Mouse (Mus musculus) embryonic facial prominence, embryonic 15.5 days (tissue): ENCODE measurements around the gene Actl11. TPM values are rescaled to one million over a fixed set of nuclear protein-coding genes. Genes with fewer than 3 reads are reported as not detected.
A peak's percentile ranks its signal among the peaks of the same experiment; 100 is the strongest.

Experiments
- ATAC-seq: fragments of 200-750 bp; cut with Nextera tagmentation; 2 replicates; pipeline ENCODE4 v1.8.0; 2017; ENCODE audit warnings: low read depth, moderate TSS enrichment; ENCODE audit not compliant: insufficient number of reproducible peaks, low FRiP score, low TSS enrichment
- H3K27ac ChIP-seq: fragments of 300-500 bp; sonication (generic); replicated peaks from 2 replicates; pipeline ENCODE4 v1.5.1; 2015; ENCODE audit warnings: mild to moderate bottlenecking, inconsistent platforms
- H3K27me3 ChIP-seq: fragments of 300-500 bp; sonication (generic); 2 replicates; pipeline ENCODE4 v1.6.1; 2015; ENCODE audit warnings: inconsistent platforms
- H3K36me3 ChIP-seq: fragments of 300-500 bp; sonication (generic); 2 replicates; pipeline ENCODE4 v1.6.1; 2015; ENCODE audit warnings: mild to moderate bottlenecking, inconsistent platforms
- H3K4me1 ChIP-seq: fragments of 300-500 bp; sonication (generic); 2 replicates; pipeline ENCODE4 v1.6.1; 2015; ENCODE audit warnings: inconsistent platforms
- H3K4me2 ChIP-seq: fragments of 300-500 bp; sonication (generic); replicated peaks from 2 replicates; pipeline ENCODE4 v1.6.1; 2015; ENCODE audit warnings: mild to moderate bottlenecking, inconsistent platforms
- H3K4me3 ChIP-seq: fragments of 300-500 bp; sonication (generic); replicated peaks from 2 replicates; pipeline ENCODE4 v1.5.1; 2015; ENCODE audit warnings: mild to moderate bottlenecking, inconsistent platforms
- H3K9ac ChIP-seq: fragments of 300-500 bp; sonication (generic); 2 replicates; pipeline ENCODE4 v1.6.1; 2015; ENCODE audit warnings: inconsistent platforms
- H3K9me3 ChIP-seq: fragments of 300-500 bp; sonication (generic); replicated peaks from 2 replicates; pipeline ENCODE4 v1.6.1; 2016; ENCODE audit warnings: inconsistent platforms
- WGBS: fragments of 180-500 bp; shearing (Covaris S2); methylation state at CpG from one replicate; pipeline ENCODE4 v1.1.7; 2015; 5-methylcytosine and 5-hydroxymethylcytosine counted together
- polyA plus RNA-seq: library from polyadenylated mRNA; unstranded; fragments of >200 nt; fragmentation: Nextera tagmentation; extraction: Ambion mirVana; gene quantifications from 2 replicates; pipeline ENCODE4 v1.2.1, GENCODE M21; 2015

Actl11 gene
- polyA plus RNA-seq, 1 experiment from 2014 or later: not detected

DNA sequence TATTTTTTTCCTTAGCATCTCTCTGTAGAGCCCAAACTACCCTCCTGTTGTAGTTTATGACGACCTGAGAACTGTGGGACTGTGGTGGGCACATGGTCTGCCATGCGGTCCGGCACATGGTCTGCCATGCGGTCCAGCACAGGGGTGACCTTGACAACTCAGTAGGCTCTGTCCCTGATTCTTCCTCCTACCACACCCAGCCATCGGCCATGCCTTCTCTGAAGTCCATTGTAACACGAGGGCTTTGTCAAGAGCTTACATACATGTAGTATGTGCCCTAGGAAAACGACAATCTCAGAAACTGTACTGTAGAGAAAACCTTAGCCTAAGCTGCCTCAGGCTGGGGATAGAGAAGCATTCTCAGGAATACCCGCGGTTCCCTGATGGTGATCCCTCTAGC lies 36.4 kb downstream of the Actl11 start:
- Histone ChIP-seq H3K9me3 (no peaks in the 10 kb centered on the region), H3K9ac (no peak overlapping the region), H3K4me3 (no peak overlapping the region), H3K4me1 (no peaks in the 10 kb centered on the region), H3K27me3 (no peaks in the 10 kb centered on the region), H3K4me2 (no peak overlapping the region), H3K27ac (no peak overlapping the region), H3K36me3 (peaks cover 55% of the 10 kb centered on the region; the same call in 1 of the 2 replicates)
- ATAC-seq: no peak
- 92% methylated on average over 9 of the region's 9 CpGs for WGBS

DNA sequence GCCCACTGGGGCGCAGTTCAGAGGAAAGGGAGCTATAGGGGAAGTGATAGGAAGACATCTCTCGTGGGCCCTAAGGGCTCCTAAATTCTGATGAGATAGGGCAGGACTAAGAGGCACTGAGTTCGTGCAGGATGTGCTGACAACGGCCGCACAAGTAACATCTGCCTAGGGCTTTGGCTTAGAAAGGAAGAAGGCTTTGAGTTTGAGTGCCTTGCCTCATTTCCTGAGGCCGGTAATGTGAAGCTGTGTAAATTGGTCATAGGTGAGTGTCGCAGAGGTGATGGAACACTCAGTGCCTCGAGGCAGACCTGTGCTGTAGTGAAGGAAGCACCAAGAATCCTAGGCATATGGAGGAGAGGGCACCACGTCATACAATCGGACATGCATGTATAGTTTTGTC lies 38.4 kb downstream of the Actl11 start:
- Histone ChIP-seq H3K4me3 (no peak overlapping the region), H3K36me3 (peaks cover 46% of the 10 kb centered on the region; the same call in 1 of the 2 replicates), H3K9ac (no peak overlapping the region), H3K27me3 (no peaks in the 10 kb centered on the region), H3K9me3 (no peaks in the 10 kb centered on the region), H3K4me2 (no peak overlapping the region), H3K27ac (no peak overlapping the region), H3K4me1 (no peaks in the 10 kb centered on the region)
- WGBS: 85% methylated on average over 10 of the region's 10 CpGs
- no peak for ATAC-seq

DNA sequence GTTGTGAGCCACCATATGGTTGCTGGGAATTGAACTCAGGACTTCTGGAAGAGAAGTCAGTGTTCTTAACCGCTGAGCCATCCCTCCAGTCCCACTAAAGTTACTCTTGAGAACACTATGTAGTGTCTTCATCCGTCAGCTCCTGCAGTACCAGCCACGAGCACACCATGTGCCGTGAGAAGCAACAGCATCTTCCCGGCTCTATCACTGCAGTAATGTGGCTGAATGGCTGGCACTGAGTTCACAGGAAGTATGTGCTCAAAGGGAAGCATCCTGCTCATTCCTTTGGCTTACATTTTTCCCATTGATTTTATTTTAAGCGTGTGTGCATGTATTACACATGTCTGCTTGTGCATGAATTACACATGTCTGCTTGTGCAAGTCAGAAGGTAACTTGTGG lies 39.2 kb downstream of the Actl11 start:
- no peaks in the 10 kb centered on the region for H3K27me3 ChIP-seq
- H3K4me3 ChIP-seq: no peak overlapping the region
- H3K36me3 ChIP-seq: peaks cover 40% of the 10 kb centered on the region; the same call in 1 of the 2 replicates
- no peak for ATAC-seq
- no peaks in the 10 kb centered on the region for H3K4me1 ChIP-seq
- 74% methylated on average over 6 of the region's 6 CpGs for WGBS
- no peak overlapping the region for H3K4me2 ChIP-seq
- H3K9me3 ChIP-seq: no peaks in the 10 kb centered on the region
- no peak overlapping the region for H3K9ac ChIP-seq
- no peak overlapping the region for H3K27ac ChIP-seq

DNA sequence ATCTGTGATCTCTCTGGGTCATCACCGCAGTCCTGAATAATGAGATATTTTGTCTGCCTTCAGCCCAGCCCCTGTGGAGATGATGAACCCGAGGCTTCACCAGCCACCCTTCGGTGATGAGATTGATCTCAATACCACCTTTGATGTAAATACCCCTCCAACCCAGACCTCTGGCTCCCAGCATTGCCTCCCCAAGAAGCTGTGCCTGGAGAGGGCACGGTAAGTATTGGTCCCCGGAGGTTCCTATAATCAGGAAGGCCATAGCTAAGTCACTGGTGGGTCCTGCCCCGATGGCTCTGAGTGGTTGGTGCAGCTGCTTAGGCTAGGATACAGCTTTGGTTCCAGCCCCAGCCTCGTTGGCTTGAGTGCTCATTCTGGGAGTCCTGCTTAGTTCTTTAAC lies 40.3 kb downstream of the Actl11 start:
- Histone ChIP-seq H3K4me3 (no peak overlapping the region), H3K27ac (no peak overlapping the region), H3K4me1 (no peaks in the 10 kb centered on the region), H3K27me3 (no peaks in the 10 kb centered on the region), H3K9me3 (no peaks in the 10 kb centered on the region), H3K4me2 (no peak overlapping the region), H3K9ac (no peak overlapping the region), H3K36me3 (peaks cover 33% of the 10 kb centered on the region; the same call in 1 of the 2 replicates)
- no peak for ATAC-seq
- WGBS: 91% methylated on average over 7 of the region's 7 CpGs

DNA sequence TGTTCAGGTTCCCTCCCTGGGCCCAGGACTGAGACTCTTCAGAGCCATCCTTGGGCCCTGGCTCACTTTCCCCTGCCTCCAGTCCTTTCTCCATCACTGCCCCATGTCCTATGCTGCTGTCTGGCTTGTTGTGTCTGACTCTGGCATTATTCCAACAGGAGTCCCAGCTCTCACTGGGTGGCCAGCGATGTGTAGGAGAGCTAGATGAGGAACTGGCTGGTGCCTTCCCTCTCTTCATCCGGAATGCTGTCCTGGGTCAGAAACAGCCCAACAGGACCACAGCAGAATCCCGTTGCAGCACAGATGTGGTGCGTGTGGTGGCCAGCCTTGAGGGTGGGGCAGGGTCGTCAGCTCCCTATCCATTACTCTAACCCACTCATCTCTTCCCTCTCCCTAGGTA lies 42.0 kb downstream of the Actl11 start:
- peaks cover 22% of the 10 kb centered on the region; the same call in 1 of the 2 replicates for H3K36me3 ChIP-seq
- whole genome bisulfite sequencing: 85% methylated on average over 5 of the region's 5 CpGs

DNA sequence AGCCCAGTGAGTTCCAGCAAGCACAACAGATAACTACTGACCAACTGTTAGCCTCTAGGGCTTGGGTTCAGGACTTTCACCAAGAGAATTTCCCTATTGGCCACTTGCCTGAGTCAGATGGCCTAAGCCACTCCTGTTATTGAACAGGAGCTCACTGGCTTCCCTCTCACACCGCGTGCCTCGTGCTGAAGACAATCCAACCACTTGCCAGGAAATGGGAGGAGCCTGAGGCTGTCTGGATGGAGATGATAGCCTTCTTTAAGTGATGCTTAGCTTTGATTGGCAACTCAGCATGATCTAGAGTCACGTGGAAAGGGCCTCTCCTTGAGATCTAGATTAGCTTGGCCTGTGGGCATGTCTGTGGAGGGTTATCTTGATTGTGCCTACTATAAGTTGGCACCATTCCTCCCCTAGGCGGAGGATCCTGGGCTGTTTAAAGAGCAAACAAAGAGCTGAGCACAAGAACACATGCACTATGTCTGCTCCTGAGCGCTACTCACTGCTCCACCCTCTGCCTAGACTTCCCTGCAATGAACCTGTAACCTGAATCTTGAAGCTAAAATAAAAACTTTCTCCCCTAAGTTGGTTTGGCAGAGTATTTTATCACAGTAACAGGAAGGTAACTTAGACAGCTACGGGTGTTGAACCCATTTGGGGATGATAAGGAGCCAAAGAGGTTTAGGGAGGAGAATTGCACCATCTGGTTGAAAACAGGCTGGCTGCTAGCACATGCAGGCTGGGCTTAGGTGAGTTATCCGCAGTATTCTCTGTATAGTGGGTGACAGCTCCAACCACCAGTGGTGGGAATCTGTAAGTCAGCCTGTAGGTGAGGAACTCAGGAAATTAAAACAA lies 43.6 kb downstream of the Actl11 start:
- no peaks in the 10 kb centered on the region for H3K9me3 ChIP-seq
- H3K27ac ChIP-seq: no peak overlapping the region
- H3K36me3 ChIP-seq: peaks cover 22% of the 10 kb centered on the region; the same call in 1 of the 2 replicates
- H3K9ac ChIP-seq: no peak overlapping the region
- no peak overlapping the region for H3K4me3 ChIP-seq
- no peaks in the 10 kb centered on the region for H3K27me3 ChIP-seq
- H3K4me2 ChIP-seq: no peak overlapping the region
- H3K4me1 ChIP-seq: peaks cover 7% of the 10 kb centered on the region; the same call in 1 of the 2 replicates
- WGBS: 71% methylated on average over 8 of the region's 8 CpGs
- no peak for ATAC-seq

More for the DNA sequence above, 42.0 kb downstream of the Actl11 start:
- no peaks in the 10 kb centered on the region for H3K9me3 ChIP-seq
- H3K4me2 ChIP-seq: no peak overlapping the region
- no peak overlapping the region for H3K9ac ChIP-seq
- H3K27ac ChIP-seq: no peak overlapping the region
- H3K27me3 ChIP-seq: no peaks in the 10 kb centered on the region
- no peak overlapping the region for H3K4me3 ChIP-seq
- peaks cover 2% of the 10 kb centered on the region; the same call in 1 of the 2 replicates for H3K4me1 ChIP-seq
- ATAC-seq: no peak

DNA sequence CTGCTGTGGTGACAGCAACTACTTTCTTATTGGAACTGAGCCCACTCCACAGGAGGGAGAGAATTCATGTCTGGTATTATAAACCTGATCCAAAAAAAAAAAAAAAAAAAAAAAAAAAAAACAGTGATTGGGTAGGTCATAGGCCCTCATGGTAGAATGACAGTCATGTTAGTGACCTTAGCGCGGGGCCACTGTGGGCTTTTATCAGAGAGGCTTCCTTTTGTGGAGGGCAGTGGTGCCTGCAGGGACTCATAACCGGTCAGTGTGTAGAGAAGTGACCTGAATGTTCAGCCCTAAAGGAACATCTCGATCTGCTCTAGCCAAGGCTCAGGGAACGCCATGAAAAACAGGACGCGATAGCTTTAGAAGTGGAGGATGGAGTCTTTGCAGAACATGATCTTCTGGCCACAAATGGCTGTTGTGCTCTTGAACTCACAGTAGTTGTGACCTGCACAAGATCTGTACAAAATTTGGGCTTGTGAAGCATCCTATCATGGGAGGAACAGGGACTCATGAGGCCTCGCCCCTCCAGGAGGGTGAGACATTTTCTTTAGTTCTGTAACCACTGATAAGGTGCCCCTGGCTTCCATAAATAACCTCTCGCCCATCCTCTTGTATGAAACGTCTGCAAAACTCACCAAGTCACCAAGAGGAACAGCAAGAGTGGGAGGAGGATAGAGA lies 46.4 kb downstream of the Actl11 start:
- Histone ChIP-seq H3K4me3 (no peak overlapping the region), H3K4me1 (peaks cover 7% of the 10 kb centered on the region; the same call in 1 of the 2 replicates), H3K27ac (peak overlapping the region; percentile 28; the same call in 1 of the 2 replicates), H3K4me2 (no peak overlapping the region), H3K9ac (no peak overlapping the region), H3K36me3 (peaks cover 12% of the 10 kb centered on the region; the same call in 1 of the 2 replicates), H3K27me3 (no peaks in the 10 kb centered on the region), H3K9me3 (no peaks in the 10 kb centered on the region)
- WGBS: 79% methylated on average over 10 of the region's 10 CpGs
- ATAC-seq: no peak

DNA sequence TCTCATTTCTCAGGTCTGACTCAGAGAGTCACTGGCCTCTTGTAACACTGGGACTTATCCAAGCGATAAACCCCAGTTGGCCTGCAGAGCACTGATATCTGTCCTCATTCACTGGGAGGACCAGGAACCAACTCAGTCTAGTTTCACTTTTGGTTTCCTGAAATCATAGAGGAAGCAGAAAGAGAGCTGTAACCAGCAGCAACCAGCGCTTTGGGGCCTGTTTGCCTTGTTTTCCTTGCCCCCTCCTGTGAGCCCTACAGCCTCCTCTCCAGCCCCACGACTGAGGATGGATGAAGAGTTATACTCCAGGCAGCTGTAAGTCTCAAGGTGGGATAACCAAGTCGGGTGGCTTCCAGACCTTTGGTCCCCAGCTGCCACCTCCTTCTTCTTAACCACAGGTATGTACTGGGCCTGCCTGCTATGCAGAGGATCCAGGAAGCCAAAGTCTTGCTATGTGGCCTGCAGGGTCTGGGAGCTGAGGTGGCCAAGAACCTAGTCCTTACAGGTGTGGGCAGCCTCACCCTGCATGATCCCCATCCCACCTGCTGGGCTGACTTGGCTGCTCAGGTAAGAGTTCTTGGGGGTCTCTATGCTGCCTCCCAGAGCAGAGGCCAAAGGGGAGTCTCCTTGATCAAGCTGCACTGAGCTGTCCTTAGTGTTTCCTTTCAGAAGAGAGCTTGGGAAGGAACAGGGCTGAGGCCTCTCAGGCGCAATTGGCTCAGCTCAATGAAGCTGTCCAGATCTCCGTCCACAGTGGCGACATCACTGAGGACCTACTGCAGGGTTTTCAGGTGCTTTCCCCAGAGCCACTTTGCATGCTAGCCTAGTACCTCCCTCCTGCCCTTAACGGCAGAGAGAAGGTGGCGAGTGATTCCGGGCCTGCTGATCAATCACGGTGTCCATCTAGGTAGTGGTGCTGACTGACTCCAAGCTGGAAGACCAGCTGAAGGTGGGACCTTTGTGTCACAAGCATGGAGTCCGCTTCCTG lies 47.4 kb downstream of the Actl11 start, which contains the start of gene Uba7:
Uba7 (plus strand) TSS at position 107 of the 988 bp plus-strand sequence.
- Histone ChIP-seq H3K4me2 (no peak within 1 kb of the TSS), H3K9me3 (no peaks in the 10 kb centered on the region), H3K4me1 (peaks cover 16% of the 10 kb centered on the region), H3K9ac (no peak within 1 kb of the TSS), H3K4me3 (no peak within 1 kb of the TSS), H3K27me3 (no peaks in the 10 kb centered on the region), H3K36me3 (peaks cover 10% of the 10 kb centered on the region; the same call in 1 of the 2 replicates), H3K27ac (peak within 1 kb of the TSS; percentile 35)
- WGBS: 71% methylated on average over 12 of the region's 12 CpGs
- ATAC-seq: no peak

DNA sequence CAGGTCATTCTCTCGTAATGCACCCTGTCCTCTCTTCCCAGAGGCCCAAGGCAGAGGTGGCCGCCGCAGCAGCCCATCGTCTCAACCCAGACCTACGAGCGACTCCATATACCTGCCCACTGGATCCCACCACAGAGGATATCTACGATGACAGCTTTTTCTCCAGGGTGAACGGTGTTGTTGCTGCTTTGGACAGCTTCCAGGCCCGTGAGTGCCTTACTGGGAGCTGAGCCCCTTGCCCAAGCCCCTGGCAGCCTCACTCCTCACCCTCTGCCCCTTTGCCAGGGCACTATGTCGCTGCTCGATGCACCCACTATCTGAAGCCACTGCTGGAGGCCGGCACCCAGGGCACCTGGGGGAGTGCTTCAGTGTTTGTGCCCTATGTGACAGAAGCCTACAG lies 50.5 kb downstream of the Actl11 start:
- Histone ChIP-seq H3K9me3 (no peaks in the 10 kb centered on the region), H3K4me2 (no peak overlapping the region), H3K36me3 (no peaks in the 10 kb centered on the region), H3K4me3 (no peak overlapping the region), H3K27me3 (no peaks in the 10 kb centered on the region), H3K27ac (no peak overlapping the region), H3K4me1 (peaks cover 47% of the 10 kb centered on the region), H3K9ac (no peak overlapping the region)
- no peak for ATAC-seq
- 89% methylated on average over 12 of the region's 12 CpGs for WGBS
